Mouse (Mus musculus): Measurements from ENCODE around the gene Sipa1l2.

DNA sequence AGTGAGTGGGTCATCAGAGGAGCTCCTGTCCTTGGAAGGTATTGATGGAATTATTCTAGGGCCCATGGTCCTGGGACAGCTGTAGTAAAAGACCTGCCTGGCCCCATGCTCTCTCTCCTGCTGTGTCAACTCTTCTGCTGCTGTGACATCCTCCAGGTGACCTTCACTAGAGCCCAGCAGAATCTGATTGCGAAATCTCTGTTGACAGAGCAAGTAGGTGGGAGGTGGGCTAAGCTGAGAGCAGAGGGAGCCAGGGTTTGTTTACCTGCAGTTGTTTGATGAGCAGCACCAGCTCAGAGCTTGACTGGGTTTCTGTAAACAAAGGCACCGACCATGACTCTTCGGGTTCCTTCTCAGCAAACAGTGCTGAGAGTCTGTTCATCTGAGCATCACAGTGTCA is 187.9 kb downstream of the Sipa1l2 start:
- TF ChIP-seq CTCF (IDR thresholded peaks at IDR 0.05; ENCODE audit: control insufficient read depth, insufficient read depth, insufficient read length) (no peak), MYOD1 (IDR thresholded peaks at IDR 0.05; ENCODE audit: control insufficient read depth, insufficient read length, low read depth) (no peak), MAX (IDR thresholded peaks at IDR 0.05) (no peak)
